Mouse (Mus musculus): ENCODE data around the gene Rasgef1b. TPM values are rescaled to one million over a fixed set of nuclear protein-coding genes. Genes with fewer than 3 reads are reported as not detected.

The Rasgef1b gene
- polyA plus RNA-seq, 1 experiment from 2014 or later: 59.7 TPM

DNA sequence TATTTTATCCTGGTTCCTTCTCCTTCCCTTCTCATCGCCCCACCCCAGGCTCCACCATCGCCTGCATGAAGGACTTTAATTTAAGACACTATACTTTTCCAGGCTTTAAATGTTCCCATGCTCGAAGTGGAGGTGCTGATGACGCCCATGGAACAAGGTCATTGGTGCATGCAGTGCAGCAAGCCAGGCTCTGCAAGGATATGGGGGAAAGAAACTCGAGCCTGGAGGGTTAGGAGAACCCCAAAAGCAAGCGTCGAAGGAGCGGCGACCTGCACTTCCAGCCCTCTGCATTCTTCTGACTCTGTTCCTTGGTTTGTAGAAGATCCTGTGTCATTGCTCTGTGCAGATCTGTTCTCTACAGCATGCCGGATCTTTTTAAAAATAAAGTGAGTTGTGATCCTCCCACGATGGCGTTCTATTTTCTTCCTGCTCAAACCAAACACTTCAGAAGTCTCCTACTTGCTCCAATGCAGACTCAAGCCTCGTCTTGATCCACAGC is 345.0 kb downstream of the Rasgef1b start:
- 77% methylated on average over 13 of the region's 13 CpGs for WGBS
- H3K4me1 ChIP-seq (ENCODE audit: control insufficient read depth, insufficient read depth, low read length): peaks cover 26% of the 10 kb centered on the region

DNA sequence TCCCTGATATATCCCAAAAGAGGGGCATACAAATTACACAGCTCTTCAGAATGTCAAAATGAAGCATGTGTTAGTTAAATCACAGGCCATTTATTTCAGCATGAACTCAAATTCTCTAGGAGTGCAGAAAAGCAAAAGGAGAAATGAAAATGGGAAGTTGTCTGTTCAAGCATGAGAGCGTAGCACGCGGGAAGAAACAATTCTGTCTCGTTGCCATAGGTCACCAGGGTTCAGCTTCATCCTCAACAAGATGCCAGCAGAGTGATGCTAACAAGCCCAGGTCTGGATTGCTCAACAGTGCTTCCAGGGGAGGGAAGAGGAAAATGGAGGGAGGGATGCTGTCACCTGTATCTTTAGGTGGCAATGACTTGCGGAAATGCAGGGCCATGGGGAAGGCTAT is 346.1 kb downstream of the Rasgef1b start:
- WGBS: 68% methylated on average over 5 of the region's 5 CpGs
- Histone ChIP-seq H3K4me3 (ENCODE audit: low read depth, low read length) (no peak overlapping the region), H3K27me3 (ENCODE audit: control insufficient read depth, insufficient read depth, low read depth, low read length) (no peaks in the 10 kb centered on the region; the same call in 1 of the 2 replicates), H3K9ac (ENCODE audit: low read depth, low read length) (no peak overlapping the region), H3K9me3 (replicated peaks; ENCODE audit: control insufficient read depth, low read length, poor library complexity, severe bottlenecking) (no peaks in the 10 kb centered on the region), H3K36me3 (ENCODE audit: control insufficient read depth, insufficient read depth, low read length) (no peaks in the 10 kb centered on the region), H3K4me2 (ENCODE audit: low read length) (no peak overlapping the region), H3K4me1 (ENCODE audit: control insufficient read depth, insufficient read depth, low read length) (peaks cover 30% of the 10 kb centered on the region), H3K27ac (ENCODE audit: low read length) (no peak overlapping the region)
- ATAC-seq: no peak

More for the DNA sequence above, 345.0 kb downstream of the Rasgef1b start:
- no peak overlapping the region for H3K9ac ChIP-seq (ENCODE audit: low read depth, low read length)
- H3K4me3 ChIP-seq (ENCODE audit: low read depth, low read length): no peak overlapping the region
- ATAC-seq: no peak
- no peak overlapping the region for H3K27ac ChIP-seq (ENCODE audit: low read length)
- H3K36me3 ChIP-seq (ENCODE audit: control insufficient read depth, insufficient read depth, low read length): no peaks in the 10 kb centered on the region
- peaks cover 5% of the 10 kb centered on the region; the same call in 1 of the 2 replicates for H3K27me3 ChIP-seq (ENCODE audit: control insufficient read depth, insufficient read depth, low read depth, low read length)
- no peaks in the 10 kb centered on the region for H3K9me3 ChIP-seq (replicated peaks; ENCODE audit: control insufficient read depth, low read length, poor library complexity, severe bottlenecking)
- no peak overlapping the region for H3K4me2 ChIP-seq (ENCODE audit: low read length)

- WGBS: 91% methylated on average over 2 of the region's 2 CpGs
- H3K9ac ChIP-seq (ENCODE audit: low read depth, low read length): no peak overlapping the region
- H3K4me1 ChIP-seq (ENCODE audit: control insufficient read depth, insufficient read depth, low read length): peaks cover 29% of the 10 kb centered on the region
- no peak overlapping the region for H3K4me2 ChIP-seq (ENCODE audit: low read length)
- H3K4me3 ChIP-seq (ENCODE audit: low read depth, low read length): no peak overlapping the region
- no peaks in the 10 kb centered on the region for H3K9me3 ChIP-seq (replicated peaks; ENCODE audit: control insufficient read depth, low read length, poor library complexity, severe bottlenecking)
- H3K36me3 ChIP-seq (ENCODE audit: control insufficient read depth, insufficient read depth, low read length): no peaks in the 10 kb centered on the region
- H3K27me3 ChIP-seq (ENCODE audit: control insufficient read depth, insufficient read depth, low read depth, low read length): no peaks in the 10 kb centered on the region; the same call in 1 of the 2 replicates
- no peak for ATAC-seq
- H3K27ac ChIP-seq (ENCODE audit: low read length): no peak overlapping the region
Measured at GRCm38 (mm10) chr5:99381639-99382038, 347.2 kb downstream of the Rasgef1b start.

DNA sequence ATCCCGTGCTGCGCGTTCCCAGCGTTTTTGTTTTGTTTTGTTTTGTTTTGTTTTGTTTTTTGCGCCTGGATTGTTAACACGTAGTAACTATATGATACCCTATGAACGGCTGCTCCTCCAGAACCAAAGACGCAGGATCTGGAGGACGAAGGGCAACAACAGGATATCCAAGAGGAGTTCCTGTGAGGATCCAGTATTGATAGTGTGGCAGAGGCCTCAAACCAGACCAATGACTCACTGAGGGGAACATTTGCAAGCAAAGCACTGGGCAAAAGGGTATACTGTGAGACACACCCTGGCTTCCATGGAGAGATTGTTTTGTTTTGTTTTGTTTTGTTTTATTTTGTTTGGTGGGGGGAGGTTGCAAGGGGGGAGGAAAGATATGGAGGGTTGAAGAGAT is 348.0 kb downstream of the Rasgef1b start:
- no peaks in the 10 kb centered on the region for H3K9me3 ChIP-seq (replicated peaks; ENCODE audit: control insufficient read depth, low read length, poor library complexity, severe bottlenecking)
- WGBS: 94% methylated on average over 9 of the region's 9 CpGs
- ATAC-seq: no peak
- no peak overlapping the region for H3K4me3 ChIP-seq (ENCODE audit: low read depth, low read length)
- peaks cover 22% of the 10 kb centered on the region for H3K4me1 ChIP-seq (ENCODE audit: control insufficient read depth, insufficient read depth, low read length)
- H3K36me3 ChIP-seq (ENCODE audit: control insufficient read depth, insufficient read depth, low read length): no peaks in the 10 kb centered on the region
- no peak overlapping the region for H3K4me2 ChIP-seq (ENCODE audit: low read length)
- H3K27ac ChIP-seq (ENCODE audit: low read length): no peak overlapping the region
- no peaks in the 10 kb centered on the region; the same call in 1 of the 2 replicates for H3K27me3 ChIP-seq (ENCODE audit: control insufficient read depth, insufficient read depth, low read depth, low read length)
- no peak overlapping the region for H3K9ac ChIP-seq (ENCODE audit: low read depth, low read length)

GRCm38 (mm10) chr5:99380166-99380565 is 348.7 kb downstream of the Rasgef1b start:
- WGBS: 50% methylated on average over 12 of the region's 12 CpGs
- Histone ChIP-seq H3K4me1 (ENCODE audit: control insufficient read depth, insufficient read depth, low read length) (peaks cover 18% of the 10 kb centered on the region), H3K9me3 (replicated peaks; ENCODE audit: control insufficient read depth, low read length, poor library complexity, severe bottlenecking) (no peaks in the 10 kb centered on the region), H3K27me3 (ENCODE audit: control insufficient read depth, insufficient read depth, low read depth, low read length) (no peaks in the 10 kb centered on the region; the same call in 1 of the 2 replicates), H3K4me3 (ENCODE audit: low read depth, low read length) (no peak overlapping the region), H3K27ac (ENCODE audit: low read length) (no peak overlapping the region), H3K9ac (ENCODE audit: low read depth, low read length) (no peak overlapping the region), H3K4me2 (ENCODE audit: low read length) (no peak overlapping the region), H3K36me3 (ENCODE audit: control insufficient read depth, insufficient read depth, low read length) (no peaks in the 10 kb centered on the region)
- ATAC-seq: no peak

GRCm38 (mm10) chr5:99378437-99379226 is 350.2 kb downstream of the Rasgef1b start:
- Histone ChIP-seq H3K4me1 (ENCODE audit: control insufficient read depth, insufficient read depth, low read length) (peaks cover 18% of the 10 kb centered on the region), H3K27ac (ENCODE audit: low read length) (peak overlapping the region; percentile 23), H3K9me3 (replicated peaks; ENCODE audit: control insufficient read depth, low read length, poor library complexity, severe bottlenecking) (no peaks in the 10 kb centered on the region), H3K27me3 (ENCODE audit: control insufficient read depth, insufficient read depth, low read depth, low read length) (no peaks in the 10 kb centered on the region; the same call in 1 of the 2 replicates), H3K4me2 (ENCODE audit: low read length) (no peak overlapping the region), H3K36me3 (ENCODE audit: control insufficient read depth, insufficient read depth, low read length) (no peaks in the 10 kb centered on the region), H3K4me3 (ENCODE audit: low read depth, low read length) (no peak overlapping the region), H3K9ac (ENCODE audit: low read depth, low read length) (no peak overlapping the region)
- 72% methylated on average over 11 of the region's 11 CpGs for WGBS
- peak; percentile 74; the same call in 1 of the 2 replicates for ATAC-seq

DNA sequence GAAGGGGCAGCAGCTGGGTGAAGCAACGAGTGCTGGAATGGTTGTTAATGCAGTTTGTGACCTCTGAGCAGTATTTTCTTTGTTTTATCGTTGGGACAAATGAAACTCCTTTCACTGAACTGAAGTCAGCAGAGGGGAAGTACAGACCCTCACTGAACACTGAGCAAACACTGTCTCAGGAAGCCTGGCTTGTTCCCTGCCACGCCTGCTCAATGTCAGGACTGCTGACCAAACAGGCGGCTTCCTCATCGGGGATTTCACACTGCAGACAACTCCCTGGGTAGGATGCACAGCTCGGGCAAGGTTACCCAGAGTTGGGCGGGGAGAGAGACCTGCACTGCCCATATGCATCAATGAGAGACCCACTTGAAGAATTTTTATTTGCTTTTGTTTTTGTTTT is 353.1 kb downstream of the Rasgef1b start:
- Histone ChIP-seq H3K27ac (ENCODE audit: low read length) (no peak overlapping the region), H3K9ac (ENCODE audit: low read depth, low read length) (no peak overlapping the region), H3K4me3 (ENCODE audit: low read depth, low read length) (no peak overlapping the region), H3K36me3 (ENCODE audit: control insufficient read depth, insufficient read depth, low read length) (no peaks in the 10 kb centered on the region), H3K9me3 (replicated peaks; ENCODE audit: control insufficient read depth, low read length, poor library complexity, severe bottlenecking) (no peaks in the 10 kb centered on the region), H3K4me1 (ENCODE audit: control insufficient read depth, insufficient read depth, low read length) (peaks cover 16% of the 10 kb centered on the region), H3K4me2 (ENCODE audit: low read length) (no peak overlapping the region), H3K27me3 (ENCODE audit: control insufficient read depth, insufficient read depth, low read depth, low read length) (no peaks in the 10 kb centered on the region; the same call in 1 of the 2 replicates)
- WGBS: 82% methylated on average over 7 of the region's 7 CpGs
- ATAC-seq: no peak

- H3K4me2 ChIP-seq (ENCODE audit: low read length): no peak overlapping the region
- no peak overlapping the region for H3K27ac ChIP-seq (ENCODE audit: low read length)
- ATAC-seq: no peak
- H3K9me3 ChIP-seq (replicated peaks; ENCODE audit: control insufficient read depth, low read length, poor library complexity, severe bottlenecking): no peaks in the 10 kb centered on the region
- H3K36me3 ChIP-seq (ENCODE audit: control insufficient read depth, insufficient read depth, low read length): no peaks in the 10 kb centered on the region
- no peaks in the 10 kb centered on the region for H3K27me3 ChIP-seq (ENCODE audit: control insufficient read depth, insufficient read depth, low read depth, low read length)
- 92% methylated on average over 6 of the region's 6 CpGs for WGBS
- H3K4me1 ChIP-seq (ENCODE audit: control insufficient read depth, insufficient read depth, low read length): peaks cover 10% of the 10 kb centered on the region
- H3K9ac ChIP-seq (ENCODE audit: low read depth, low read length): no peak overlapping the region
- no peak overlapping the region for H3K4me3 ChIP-seq (ENCODE audit: low read depth, low read length)
Measured at GRCm38 (mm10) chr5:99374460-99374859, 354.4 kb downstream of the Rasgef1b start.

GRCm38 (mm10) chr5:99373570-99374151 is 355.2 kb downstream of the Rasgef1b start:
- no peak for ATAC-seq
- Histone ChIP-seq H3K4me1 (ENCODE audit: control insufficient read depth, insufficient read depth, low read length) (peaks cover 2% of the 10 kb centered on the region; the same call in 1 of the 2 replicates), H3K4me2 (ENCODE audit: low read length) (no peak overlapping the region), H3K36me3 (ENCODE audit: control insufficient read depth, insufficient read depth, low read length) (no peaks in the 10 kb centered on the region), H3K27me3 (ENCODE audit: control insufficient read depth, insufficient read depth, low read depth, low read length) (no peaks in the 10 kb centered on the region), H3K9me3 (replicated peaks; ENCODE audit: control insufficient read depth, low read length, poor library complexity, severe bottlenecking) (no peaks in the 10 kb centered on the region), H3K4me3 (ENCODE audit: low read depth, low read length) (no peak overlapping the region), H3K9ac (ENCODE audit: low read depth, low read length) (no peak overlapping the region), H3K27ac (ENCODE audit: low read length) (no peak overlapping the region)
- 81% methylated on average over 8 of the region's 8 CpGs for WGBS

Data from midbrain, embryonic 16.5 days (tissue).